Mouse (Mus musculus) spleen, adult 2 months (tissue): ENCODE results near the gene Commd4. TPM values are rescaled to one million over a fixed set of nuclear protein-coding genes. Genes with fewer than 3 reads are reported as not detected.
"Not testable (repeated sequence)": the region's sequence is repeated elsewhere in the genome, so short reads cannot be mapped to it uniquely, and the experiment has no call there.

ENCODE experiments used
- DNase-seq, 2 experiments: peaks; one replicate each; pipeline versions ENCODE4 v3.0.0 to v3.0.0-alpha.2; 2012 to 2021; ENCODE audit warnings: low spot score in 2 of 2, low read depth in 1 of 2
- H3K27ac ChIP-seq: fragments of 200-500 bp; 2 replicates; pipeline ENCODE4 v1.5.1; 2012; ENCODE audit warnings: low read length, inconsistent platforms; ENCODE audit not compliant: insufficient read depth
- H3K27me3 ChIP-seq: fragments of 200-500 bp; 2 replicates; pipeline ENCODE4 v1.6.1; 2012; ENCODE audit warnings: mild to moderate bottlenecking, moderate library complexity, low read length, inconsistent platforms; ENCODE audit not compliant: control insufficient read depth, insufficient read depth
- H3K36me3 ChIP-seq: fragments of 200-500 bp; 2 replicates; pipeline ENCODE4 v1.6.1; 2012; ENCODE audit warnings: mild to moderate bottlenecking, low read length, inconsistent platforms; ENCODE audit not compliant: control insufficient read depth, insufficient read depth
- H3K4me1 ChIP-seq: fragments of 200-500 bp; 2 replicates; pipeline ENCODE4 v1.6.1; 2011; ENCODE audit warnings: inconsistent platforms; ENCODE audit not compliant: control insufficient read depth, insufficient read depth, insufficient read length
- H3K4me3 ChIP-seq: fragments of 200-500 bp; 2 replicates; pipeline ENCODE4 v1.5.1; 2011; ENCODE audit warnings: mild to moderate bottlenecking, inconsistent platforms; ENCODE audit not compliant: insufficient read depth, insufficient read length; ENCODE audit errors: extremely low read depth
- CTCF ChIP-seq: fragments of 200-500 bp; IDR thresholded peaks from 2 replicates; pipeline ENCODE4 v1.5.1; 2011; ENCODE audit warnings: mild to moderate bottlenecking, inconsistent platforms; ENCODE audit not compliant: insufficient read depth, insufficient read length, insufficient replicate concordance; ENCODE audit errors: extremely low read depth
- POLR2A ChIP-seq: fragments of 200-500 bp; IDR thresholded peaks from 2 replicates; pipeline ENCODE4 v1.6.1; 2011; ENCODE audit warnings: low read depth, low read length, inconsistent platforms
- WGBS: fragments of 180-500 bp; shearing (Covaris S2); methylation state at CpG from one replicate; pipeline ENCODE4 v1.1.7; 2018; 5-methylcytosine and 5-hydroxymethylcytosine counted together
- polyA plus RNA-seq: library from polyadenylated mRNA; depleted of rRNA; stranded (reverse); fragments of >200 nt; gene quantifications from 2 replicates; pipeline ENCODE4 v1.2.3, GENCODE M21; 2012; rRNA removed

Commd4 gene
- polyA plus RNA-seq, result 142 and 207 TPM in 2 replicates

- DNase-seq, result peak; percentile 78 to 84
- Histone ChIP-seq H3K4me1 (peaks cover 7% of the 10 kb centered on the region; the same call in 1 of the 2 replicates), H3K4me3 (peak within 1 kb of the TSS; percentile 89), H3K27ac (peak within 1 kb of the TSS; percentile 28), H3K36me3 (peaks cover 8% of the 10 kb centered on the region), H3K27me3 (no peaks in the 10 kb centered on the region)
- under 1% methylated on average over 24 of the region's 24 CpGs for WGBS
- TF ChIP-seq CTCF (no peak), POLR2A (no peak)
Observed at GRCm38 (mm10) chr9:57158013-57158470, at the start of gene Commd4. Commd4 (minus strand) TSS chr9:57158331.

- 79% methylated on average over 2 of the region's 2 CpGs for WGBS
- H3K4me3 ChIP-seq, result no peak overlapping the region
- H3K27ac ChIP-seq, result no peak overlapping the region
- no peaks in the 10 kb centered on the region for H3K27me3 ChIP-seq
- DNase-seq, result no peak
- H3K36me3 ChIP-seq, result no peaks in the 10 kb centered on the region
- H3K4me1 ChIP-seq, result no peaks in the 10 kb centered on the region
- no peak for TF ChIP-seq CTCF
- TF ChIP-seq POLR2A, result no peak
Observed at GRCm38 (mm10) chr9:57206896-57207295, 48.8 kb upstream of the Commd4 start.

- WGBS, result 70% methylated on average over 13 of the region's 13 CpGs
- not testable (repeated sequence) for H3K4me1 ChIP-seq, H3K27ac ChIP-seq, H3K4me3 ChIP-seq, DNase-seq, H3K27me3 ChIP-seq, H3K36me3 ChIP-seq
Observed at GRCm38 (mm10) chr9:57203571-57203970, 45.4 kb upstream of the Commd4 start.

GRCm38 (mm10) chr9:57202981-57203380 lies 44.9 kb upstream of the Commd4 start:
- H3K4me3 ChIP-seq, result no peak overlapping the region
- WGBS, result 54% methylated on average over 7 of the region's 7 CpGs
- no peak for DNase-seq

GRCm38 (mm10) chr9:57197414-57197813 lies 39.3 kb upstream of the Commd4 start:
- Histone ChIP-seq H3K4me1 (no peaks in the 10 kb centered on the region), H3K36me3 (no peaks in the 10 kb centered on the region), H3K4me3 (no peak overlapping the region), H3K27me3 (no peaks in the 10 kb centered on the region), H3K27ac (no peak overlapping the region)
- TF ChIP-seq POLR2A, result no peak
- no peak for TF ChIP-seq CTCF
- WGBS, result 76% methylated on average over 8 of the region's 8 CpGs
- DNase-seq, result no peak

More at GRCm38 (mm10) chr9:57202981-57203380, 44.9 kb upstream of the Commd4 start:
- no peak overlapping the region for H3K27ac ChIP-seq
- H3K4me1 ChIP-seq, result no peaks in the 10 kb centered on the region
- no peaks in the 10 kb centered on the region for H3K36me3 ChIP-seq
- H3K27me3 ChIP-seq, result no peaks in the 10 kb centered on the region
- TF ChIP-seq CTCF, result no peak
- no peak for TF ChIP-seq POLR2A

- H3K4me3 ChIP-seq, result no peak overlapping the region
- no peak for TF ChIP-seq POLR2A
- no peak for TF ChIP-seq CTCF
- 57% methylated on average over 3 of the region's 3 CpGs for WGBS
- no peaks in the 10 kb centered on the region for H3K27me3 ChIP-seq
- no peaks in the 10 kb centered on the region for H3K36me3 ChIP-seq
- no peak overlapping the region for H3K27ac ChIP-seq
- no peak for DNase-seq
- H3K4me1 ChIP-seq, result no peaks in the 10 kb centered on the region
Observed at GRCm38 (mm10) chr9:57196708-57197107, 38.6 kb upstream of the Commd4 start.

GRCm38 (mm10) chr9:57168411-57168810 lies 10.3 kb upstream of the Commd4 start:
- Histone ChIP-seq H3K4me3 (no peak overlapping the region), H3K36me3 (no peaks in the 10 kb centered on the region), H3K27ac (no peak overlapping the region), H3K4me1 (no peaks in the 10 kb centered on the region), H3K27me3 (no peaks in the 10 kb centered on the region)
- WGBS, result 84% methylated on average over 5 of the region's 5 CpGs
- TF ChIP-seq CTCF (no peak), POLR2A (no peak)
- DNase-seq, result no peak
